Mouse (Mus musculus) lung, embryonic 15.5 days (tissue): ENCODE data around the gene Gtf3c1. TPM values are rescaled to one million over a fixed set of nuclear protein-coding genes. Genes with fewer than 3 reads are reported as not detected.

Experiments used
- ATAC-seq: fragments of 200-750 bp; cut with Nextera tagmentation; 2 replicates; pipeline ENCODE4 v1.8.0; 2017; ENCODE audit warnings: moderate number of reproducible peaks, borderline replicate concordance; ENCODE audit not compliant: low FRiP score, low TSS enrichment; ENCODE audit errors: extremely low read depth
- H3K27ac ChIP-seq: fragments of 300-500 bp; sonication (generic); 2 replicates; pipeline ENCODE4 v1.5.1; 2015; ENCODE audit warnings: moderate library complexity, mild to moderate bottlenecking, inconsistent platforms
- H3K27me3 ChIP-seq: fragments of 300-500 bp; sonication (generic); 2 replicates; pipeline ENCODE4 v1.6.1; 2015; ENCODE audit warnings: inconsistent platforms
- H3K36me3 ChIP-seq: fragments of 300-500 bp; sonication (generic); 2 replicates; pipeline ENCODE4 v1.6.1; 2015; ENCODE audit warnings: inconsistent platforms
- H3K4me1 ChIP-seq: fragments of 300-500 bp; sonication (generic); 2 replicates; pipeline ENCODE4 v1.6.1; 2015; ENCODE audit warnings: inconsistent platforms
- H3K4me2 ChIP-seq: fragments of 300-500 bp; sonication (generic); 2 replicates; pipeline ENCODE4 v1.6.1; 2015; ENCODE audit warnings: inconsistent platforms, mild to moderate bottlenecking, moderate library complexity
- H3K4me3 ChIP-seq: fragments of 300-500 bp; sonication (generic); 2 replicates; pipeline ENCODE4 v1.5.1; 2015; ENCODE audit warnings: mild to moderate bottlenecking, inconsistent platforms
- H3K9ac ChIP-seq: fragments of 300-500 bp; sonication (generic); 2 replicates; pipeline ENCODE4 v1.6.1; 2015; ENCODE audit warnings: inconsistent platforms
- H3K9me3 ChIP-seq: fragments of 300-500 bp; sonication (generic); 2 replicates; pipeline ENCODE4 v1.6.1; 2016; ENCODE audit warnings: inconsistent platforms
- WGBS: fragments of 180-500 bp; shearing (Covaris S2); methylation state at CpG from one replicate; pipeline ENCODE4 v1.1.7; 2015; 5-methylcytosine and 5-hydroxymethylcytosine counted together
- polyA plus RNA-seq: library from polyadenylated mRNA; unstranded; fragments of >200 nt; fragmentation: Nextera tagmentation; extraction: Ambion mirVana; gene quantifications from 2 replicates; pipeline ENCODE4 v1.2.1, GENCODE M21; 2015

Gene Gtf3c1
- polyA plus RNA-seq, 1 experiment from 2014 or later: 29.5 TPM

DNA sequence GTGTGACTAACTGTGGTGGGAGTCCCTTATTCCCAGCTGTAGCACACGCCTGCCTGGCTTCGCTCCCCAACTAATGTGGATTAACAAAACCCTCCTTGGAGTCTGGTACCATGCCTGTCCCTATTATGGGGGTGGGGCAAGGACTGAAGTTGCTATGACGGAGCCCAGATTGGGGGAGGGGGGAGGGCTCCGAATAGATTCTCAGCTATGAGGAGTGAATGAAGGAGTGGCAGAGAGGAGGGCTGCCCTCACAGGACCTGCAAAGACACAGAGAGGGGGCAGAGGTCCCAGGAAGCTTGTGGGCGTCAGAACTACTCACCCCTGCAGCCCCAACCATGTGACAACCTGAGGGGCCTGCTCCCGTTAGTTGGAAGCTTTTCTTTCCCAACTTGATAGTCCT is 69.2 kb downstream of the Gtf3c1 start:
- Histone ChIP-seq H3K4me1 (peaks cover 18% of the 10 kb centered on the region), H3K4me3 (no peak overlapping the region), H3K9me3 (no peaks in the 10 kb centered on the region), H3K36me3 (peaks cover 40% of the 10 kb centered on the region), H3K4me2 (no peak overlapping the region), H3K9ac (no peak overlapping the region), H3K27ac (no peak overlapping the region), H3K27me3 (no peaks in the 10 kb centered on the region)
- 75% methylated on average over 6 of the region's 6 CpGs for WGBS
- ATAC-seq: no peak

DNA sequence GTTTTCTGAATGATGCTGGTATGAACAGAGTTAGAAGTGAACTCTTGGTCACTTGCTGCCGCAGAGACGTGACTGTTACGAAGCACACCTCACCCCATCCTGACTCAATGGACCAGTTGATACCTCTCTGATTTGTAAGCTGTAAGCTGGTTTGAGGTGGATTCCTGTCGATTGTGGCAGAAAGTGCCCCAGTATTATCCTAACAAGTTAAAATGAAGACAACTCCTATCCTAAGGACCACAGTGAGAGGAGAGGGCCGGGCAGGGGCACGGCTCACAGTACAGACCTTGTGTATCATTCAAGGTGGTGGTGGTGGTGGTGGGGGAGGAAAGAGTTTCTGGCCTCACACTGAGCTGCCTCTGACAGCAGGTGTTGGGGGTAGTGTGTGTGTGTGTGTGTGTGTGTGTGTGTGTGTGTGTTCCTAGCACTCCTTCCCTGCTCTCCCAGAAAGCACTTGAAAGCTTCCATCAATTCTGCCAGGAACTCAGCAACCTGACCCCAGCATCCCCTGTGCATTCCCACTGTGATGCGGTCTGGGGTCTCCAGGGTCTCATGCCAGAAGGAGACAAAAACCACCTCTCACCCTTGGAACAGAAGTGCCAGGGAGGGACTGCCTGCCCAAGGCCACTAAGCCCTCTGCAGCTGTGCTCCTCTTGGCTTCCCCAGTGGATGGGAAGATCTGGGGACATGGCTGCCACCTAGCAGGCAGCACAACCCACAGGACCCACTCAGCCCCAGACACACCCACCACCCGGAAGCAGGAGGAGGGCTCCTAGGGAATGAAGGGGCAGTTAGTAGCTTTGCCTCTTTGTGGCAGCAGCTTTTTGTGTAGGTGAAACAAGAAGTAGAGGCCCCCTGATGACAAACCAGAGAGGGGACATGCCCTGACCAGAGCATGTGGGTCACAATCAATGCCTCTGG is 70.1 kb downstream of the Gtf3c1 start:
- Histone ChIP-seq H3K27ac (no peak overlapping the region), H3K4me1 (peaks cover 22% of the 10 kb centered on the region), H3K4me2 (no peak overlapping the region), H3K27me3 (no peaks in the 10 kb centered on the region), H3K9me3 (no peaks in the 10 kb centered on the region), H3K4me3 (no peak overlapping the region), H3K9ac (no peak overlapping the region), H3K36me3 (peaks cover 31% of the 10 kb centered on the region)
- WGBS: 78% methylated on average over 8 of the region's 8 CpGs
- no peak for ATAC-seq

DNA sequence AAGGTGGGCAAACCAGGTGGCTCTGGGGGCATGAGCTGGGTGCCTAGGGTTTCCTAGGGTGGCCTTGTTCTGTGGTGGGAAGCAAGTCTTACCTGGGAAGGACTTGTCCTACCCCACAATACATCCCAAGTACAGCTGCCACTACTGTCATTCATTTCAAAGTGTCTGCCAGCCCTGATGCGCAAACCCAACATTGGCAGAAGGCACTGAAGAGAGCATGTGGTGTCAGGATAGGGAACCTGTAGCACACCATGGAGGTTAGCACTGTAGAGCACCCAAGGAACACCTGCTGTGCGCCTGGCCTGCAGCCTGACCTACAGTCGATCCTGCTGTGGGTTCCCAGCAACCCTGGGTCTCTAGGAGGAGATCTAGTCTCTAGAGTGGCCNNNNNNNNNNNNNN is 76.6 kb downstream of the Gtf3c1 start:
- no peak overlapping the region for H3K4me2 ChIP-seq
- ATAC-seq: no peak

DNA sequence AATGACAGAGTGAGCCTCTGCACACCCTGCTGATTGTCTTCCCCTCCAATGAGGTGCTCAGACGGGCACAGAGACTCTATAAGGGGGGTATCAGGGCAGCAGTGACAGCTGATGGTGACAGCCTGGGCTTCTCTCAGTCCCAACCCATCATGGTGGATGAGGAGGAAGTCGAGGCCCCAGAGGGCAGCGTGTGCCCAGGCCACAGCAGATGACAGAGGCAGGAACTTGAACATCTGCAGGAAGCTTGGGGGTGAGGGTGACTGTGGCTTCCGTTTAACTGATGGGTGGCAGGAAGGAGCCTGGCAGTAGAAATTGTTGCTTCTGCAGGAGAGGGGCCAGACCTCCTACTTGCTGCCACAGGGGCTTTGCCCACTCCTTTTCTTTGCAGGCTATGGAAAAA is 77.3 kb downstream of the Gtf3c1 start:
- Histone ChIP-seq H3K36me3 (no peaks in the 10 kb centered on the region), H3K4me3 (no peak overlapping the region), H3K27me3 (no peaks in the 10 kb centered on the region), H3K9me3 (no peaks in the 10 kb centered on the region), H3K4me2 (no peak overlapping the region), H3K4me1 (peaks cover 32% of the 10 kb centered on the region), H3K27ac (no peak overlapping the region), H3K9ac (no peak overlapping the region)
- no peak for ATAC-seq
- 34% methylated on average over 4 of the region's 4 CpGs for WGBS

More for the DNA sequence above, 76.6 kb downstream of the Gtf3c1 start:
- Histone ChIP-seq H3K27ac (peak overlapping the region; percentile 88; the same call in 1 of the 2 replicates), H3K4me3 (no peak overlapping the region), H3K27me3 (no peaks in the 10 kb centered on the region), H3K9me3 (no peaks in the 10 kb centered on the region), H3K36me3 (no peaks in the 10 kb centered on the region), H3K4me1 (peaks cover 38% of the 10 kb centered on the region), H3K9ac (no peak overlapping the region)
- 85% methylated on average over 3 of the region's 3 CpGs for WGBS

DNA sequence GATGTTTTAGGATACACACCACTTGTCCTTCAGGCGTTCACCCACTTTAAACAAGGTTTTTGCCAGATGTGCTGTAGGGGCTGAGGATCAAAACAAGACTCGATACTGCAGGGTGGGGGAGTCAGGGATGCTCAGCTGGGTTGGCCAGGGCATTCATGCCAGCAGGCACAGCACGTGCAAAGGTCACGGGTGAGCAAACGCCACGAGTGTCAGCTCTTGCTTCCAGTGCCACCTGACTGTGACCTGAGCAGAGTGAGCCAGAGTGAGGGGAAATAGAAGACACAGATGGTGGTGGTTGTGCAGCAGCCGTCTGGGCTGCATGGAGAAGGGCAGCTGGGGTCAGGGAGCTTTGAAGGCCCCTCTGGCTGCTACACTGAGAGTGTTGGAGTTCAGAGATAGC is 81.8 kb downstream of the Gtf3c1 start:
- Histone ChIP-seq H3K9ac (no peak overlapping the region), H3K9me3 (no peaks in the 10 kb centered on the region), H3K4me2 (no peak overlapping the region), H3K4me3 (no peak overlapping the region), H3K27ac (no peak overlapping the region), H3K36me3 (no peaks in the 10 kb centered on the region), H3K4me1 (peaks cover 19% of the 10 kb centered on the region), H3K27me3 (no peaks in the 10 kb centered on the region)
- WGBS: 44% methylated on average over 7 of the region's 7 CpGs
- ATAC-seq: no peak

DNA sequence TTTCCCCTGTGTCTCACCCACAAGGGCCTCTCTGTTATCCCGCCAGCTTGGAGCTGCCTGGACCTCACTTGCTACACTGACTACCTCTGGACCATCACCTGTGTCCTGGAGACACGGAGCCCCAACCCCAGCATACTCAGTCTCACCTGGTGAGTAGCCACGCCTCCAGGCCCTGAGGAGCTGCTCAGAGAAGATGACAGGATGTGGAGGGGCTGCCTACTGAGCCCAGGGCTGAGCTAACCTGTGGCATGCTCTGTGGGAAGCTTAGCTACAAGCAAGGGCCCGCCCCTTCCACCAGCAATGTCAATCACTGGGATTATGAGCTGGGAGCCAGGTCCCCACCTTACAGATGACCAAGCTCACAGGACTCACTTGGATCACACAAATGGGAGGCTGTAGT is 82.4 kb downstream of the Gtf3c1 start:
- WGBS: 63% methylated on average over 4 of the region's 4 CpGs
- no peaks in the 10 kb centered on the region for H3K36me3 ChIP-seq
- no peak overlapping the region for H3K4me2 ChIP-seq
- no peaks in the 10 kb centered on the region for H3K9me3 ChIP-seq
- no peak overlapping the region for H3K4me3 ChIP-seq
- H3K9ac ChIP-seq: no peak overlapping the region
- H3K27me3 ChIP-seq: no peaks in the 10 kb centered on the region
- H3K4me1 ChIP-seq: peaks cover 14% of the 10 kb centered on the region
- ATAC-seq: no peak
- H3K27ac ChIP-seq: no peak overlapping the region

DNA sequence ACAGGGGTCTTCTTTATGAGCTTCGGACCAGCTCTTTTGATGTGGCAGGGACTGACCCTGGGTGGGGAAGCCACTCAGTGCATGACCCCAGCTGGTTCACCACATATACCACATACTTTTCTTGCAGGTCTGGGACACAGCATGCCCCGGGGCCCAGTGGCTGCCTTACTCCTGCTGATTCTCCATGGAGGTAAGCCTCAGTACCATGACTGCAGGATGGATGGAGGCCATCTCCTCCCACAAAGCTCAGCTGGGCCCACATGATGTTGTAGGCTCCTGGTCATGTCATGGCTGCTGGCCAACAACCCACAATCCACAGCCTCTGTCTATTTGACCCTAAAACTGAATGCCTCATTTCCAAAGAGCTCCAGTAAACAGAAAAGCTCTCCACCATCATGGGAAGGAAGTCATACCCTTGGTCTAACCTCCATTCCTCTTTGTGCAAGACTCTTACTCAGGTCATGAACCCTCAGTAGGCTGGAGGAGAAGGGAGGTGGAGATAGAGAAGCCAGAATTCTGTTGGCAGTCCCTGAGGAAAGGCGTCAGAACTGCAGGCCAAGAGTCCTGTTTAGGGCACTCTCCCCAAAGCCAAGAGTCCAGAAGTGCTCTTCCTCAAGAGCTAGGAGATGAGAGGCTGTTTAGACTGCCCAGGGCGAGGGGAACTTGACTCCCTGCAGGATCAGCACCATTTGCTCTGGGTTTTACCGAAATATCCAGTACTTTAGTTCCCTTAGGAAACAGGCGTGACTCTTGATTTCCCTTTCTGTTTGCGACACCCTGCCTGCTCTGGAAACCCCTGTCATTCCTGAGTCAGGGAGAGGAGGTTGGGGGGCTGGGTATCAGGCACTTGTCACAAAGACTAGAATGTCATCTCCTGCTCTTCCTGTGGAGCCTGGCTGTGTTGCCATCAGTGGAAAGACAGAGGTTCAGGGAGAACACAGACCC is 84.6 kb downstream of the Gtf3c1 start:
- Histone ChIP-seq H3K27ac (peak overlapping the region; percentile 8; the same call in 1 of the 2 replicates), H3K9me3 (no peaks in the 10 kb centered on the region), H3K27me3 (no peaks in the 10 kb centered on the region), H3K4me3 (no peak overlapping the region), H3K36me3 (no peaks in the 10 kb centered on the region), H3K9ac (no peak overlapping the region), H3K4me2 (no peak overlapping the region), H3K4me1 (peaks cover 11% of the 10 kb centered on the region)
- 55% methylated on average over 7 of the region's 7 CpGs for WGBS
- no peak; the same call in 1 of the 2 replicates for ATAC-seq

DNA sequence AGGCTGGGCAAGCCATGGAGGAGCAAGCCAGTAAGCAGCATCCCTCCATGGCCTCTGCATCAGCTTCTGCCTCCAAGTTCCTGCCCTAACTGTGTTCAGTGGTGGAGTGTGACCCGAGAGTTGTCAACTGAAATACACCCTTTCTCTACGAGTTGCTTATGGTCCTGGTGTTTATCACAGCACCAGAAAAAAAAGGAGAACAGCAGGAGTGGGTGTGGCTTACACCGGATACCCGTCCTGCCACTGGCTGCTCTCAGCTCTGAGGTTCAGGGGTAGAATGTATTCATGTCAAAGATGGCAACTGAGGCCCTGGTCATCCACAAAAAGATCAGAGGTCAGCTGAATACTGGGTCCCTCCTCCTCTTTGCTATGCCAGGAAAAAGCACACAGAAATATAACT is 87.5 kb downstream of the Gtf3c1 start:
- Histone ChIP-seq H3K9ac (no peak overlapping the region), H3K4me3 (no peak overlapping the region), H3K9me3 (no peaks in the 10 kb centered on the region), H3K36me3 (no peaks in the 10 kb centered on the region), H3K27me3 (no peaks in the 10 kb centered on the region), H3K4me2 (no peak overlapping the region), H3K27ac (no peak overlapping the region), H3K4me1 (peaks cover 11% of the 10 kb centered on the region)
- 69% methylated on average over 4 of the region's 4 CpGs for whole genome bisulfite sequencing
- no peak for ATAC-seq

DNA sequence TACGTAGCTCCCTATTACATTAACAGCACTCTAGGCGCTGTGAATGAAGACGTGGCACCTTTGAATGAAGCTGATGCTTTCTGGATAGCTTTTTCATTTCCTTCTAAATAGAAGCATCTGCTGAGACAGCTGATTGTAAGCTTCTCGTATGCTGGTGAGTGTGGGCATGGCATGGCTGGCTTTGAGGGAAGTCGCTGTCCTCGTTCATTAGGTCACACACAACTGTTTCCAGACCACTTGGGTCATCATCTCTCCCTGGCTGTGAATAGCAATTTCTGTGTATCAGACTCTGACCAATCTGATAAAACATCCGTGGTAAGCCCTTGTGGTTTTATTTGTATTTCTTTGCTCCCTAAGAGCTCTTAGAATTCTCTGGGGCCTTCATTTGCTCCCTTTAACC is 89.6 kb downstream of the Gtf3c1 start:
- Histone ChIP-seq H3K9ac (no peak overlapping the region), H3K27ac (no peak overlapping the region), H3K4me2 (no peak overlapping the region), H3K4me3 (no peak overlapping the region), H3K9me3 (no peaks in the 10 kb centered on the region), H3K36me3 (no peaks in the 10 kb centered on the region), H3K27me3 (no peaks in the 10 kb centered on the region), H3K4me1 (peaks cover 3% of the 10 kb centered on the region)
- 75% methylated on average over 7 of the region's 7 CpGs for WGBS
- ATAC-seq: no peak

DNA sequence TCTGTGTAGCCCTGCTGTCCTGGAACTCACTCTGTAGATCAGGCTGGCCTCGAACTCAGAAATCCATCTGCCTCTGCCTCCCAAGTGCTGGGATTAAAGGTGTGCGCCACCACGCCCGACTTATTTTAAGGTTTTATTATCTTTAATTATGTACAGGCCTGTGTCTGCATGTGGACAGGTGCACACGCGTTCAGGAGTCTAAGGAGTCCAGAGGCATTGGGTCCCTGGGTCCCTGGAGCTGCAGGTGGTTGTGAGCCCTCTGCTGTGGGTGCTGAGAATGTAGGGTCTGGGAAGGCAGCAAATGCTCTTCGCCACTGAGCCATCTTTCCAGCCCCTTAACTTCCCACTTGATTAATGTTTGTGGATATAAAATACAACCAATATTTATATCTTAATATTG is 92.1 kb downstream of the Gtf3c1 start:
- 85% methylated on average over 7 of the region's 7 CpGs for WGBS

DNA sequence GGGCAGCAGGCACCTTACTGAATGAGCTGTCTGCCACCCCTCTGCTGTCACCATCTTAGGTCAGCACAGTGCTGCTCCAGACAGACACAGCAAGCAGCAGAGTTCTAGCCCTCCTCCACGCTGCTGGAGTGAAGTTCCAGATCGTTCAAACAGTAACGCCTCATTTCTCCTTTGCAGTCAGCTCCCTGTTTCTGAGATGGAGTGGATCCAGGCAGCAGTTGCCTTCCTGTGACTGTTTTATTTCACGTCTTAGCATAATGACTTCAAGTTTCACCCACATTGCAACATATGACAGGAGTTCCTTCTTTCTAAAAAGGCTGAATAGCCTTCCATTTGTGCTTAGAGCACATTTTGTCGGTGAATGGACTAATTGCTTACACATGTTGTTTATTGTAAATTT is 94.0 kb downstream of the Gtf3c1 start:
- Histone ChIP-seq H3K27ac (no peak overlapping the region), H3K27me3 (no peaks in the 10 kb centered on the region), H3K9me3 (no peaks in the 10 kb centered on the region), H3K4me2 (no peak overlapping the region), H3K9ac (no peak overlapping the region), H3K4me1 (no peaks in the 10 kb centered on the region), H3K4me3 (no peak overlapping the region), H3K36me3 (no peaks in the 10 kb centered on the region)
- WGBS: 55% methylated on average over 5 of the region's 5 CpGs
- ATAC-seq: no peak

More for the DNA sequence above, 92.1 kb downstream of the Gtf3c1 start:
- Histone ChIP-seq H3K4me2 (no peak overlapping the region), H3K36me3 (no peaks in the 10 kb centered on the region), H3K27me3 (no peaks in the 10 kb centered on the region), H3K9me3 (no peaks in the 10 kb centered on the region), H3K9ac (no peak overlapping the region), H3K4me1 (no peaks in the 10 kb centered on the region), H3K27ac (no peak overlapping the region), H3K4me3 (no peak overlapping the region)
- ATAC-seq: no peak
